Mouse (Mus musculus) kidney, embryonic 16.5 days (tissue): ENCODE results near the gene Elmsan1. TPM values are rescaled to one million over a fixed set of nuclear protein-coding genes. Genes with fewer than 3 reads are reported as not detected.

Source experiments
- ATAC-seq: fragments of 200-750 bp; cut with Nextera tagmentation; 2 replicates; pipeline ENCODE4 v1.8.0; 2017; ENCODE audit warnings: moderate TSS enrichment; ENCODE audit not compliant: low FRiP score, low TSS enrichment
- H3K27ac ChIP-seq: fragments of 300-500 bp; sonication (generic); 2 replicates; pipeline ENCODE4 v1.5.1; 2014; ENCODE audit warnings: low read length
- H3K27me3 ChIP-seq: fragments of 300-500 bp; sonication (generic); 2 replicates; pipeline ENCODE4 v1.6.1; 2014; ENCODE audit warnings: low read length, control low read depth, mixed read lengths; ENCODE audit not compliant: insufficient read depth
- H3K36me3 ChIP-seq: fragments of 300-500 bp; sonication (generic); 2 replicates; pipeline ENCODE4 v1.6.1; 2014; ENCODE audit warnings: low read length, control low read depth, mixed read lengths; ENCODE audit not compliant: insufficient read depth
- H3K4me1 ChIP-seq: fragments of 300-500 bp; sonication (generic); 2 replicates; pipeline ENCODE4 v1.6.1; 2014; ENCODE audit warnings: low read length, control low read depth, mixed read lengths; ENCODE audit not compliant: insufficient read depth
- H3K4me2 ChIP-seq: fragments of 300-500 bp; sonication (generic); replicated peaks from 2 replicates; pipeline ENCODE4 v1.6.1; 2014; ENCODE audit warnings: low read depth, low read length
- H3K4me3 ChIP-seq: fragments of 300-500 bp; sonication (generic); 2 replicates; pipeline ENCODE4 v1.5.1; 2014; ENCODE audit warnings: mild to moderate bottlenecking, low read length
- H3K9ac ChIP-seq: fragments of 300-500 bp; sonication (generic); replicated peaks from 2 replicates; pipeline ENCODE4 v1.6.1; 2014; ENCODE audit warnings: low read length
- H3K9me3 ChIP-seq: fragments of 300-500 bp; sonication (generic); 2 replicates; pipeline ENCODE4 v1.6.1; 2016; ENCODE audit warnings: low read length, control low read depth
- WGBS: fragments of 180-500 bp; shearing (Covaris S2); extraction: QIAGEN DNeasy Blood & Tissue Kit; methylation state at CpG from one replicate; pipeline ENCODE4 v1.1.7; 2014; 5-methylcytosine and 5-hydroxymethylcytosine counted together
- polyA plus RNA-seq: library from polyadenylated mRNA; unstranded; fragments of >200 nt; fragmentation: Nextera tagmentation; extraction: Ambion mirVana; gene quantifications from 2 replicates; pipeline ENCODE4 v1.2.1, GENCODE M21; 2015

Gene Elmsan1
- polyA plus RNA-seq, 1 experiment from 2014 or later = 8.6 TPM

DNA sequence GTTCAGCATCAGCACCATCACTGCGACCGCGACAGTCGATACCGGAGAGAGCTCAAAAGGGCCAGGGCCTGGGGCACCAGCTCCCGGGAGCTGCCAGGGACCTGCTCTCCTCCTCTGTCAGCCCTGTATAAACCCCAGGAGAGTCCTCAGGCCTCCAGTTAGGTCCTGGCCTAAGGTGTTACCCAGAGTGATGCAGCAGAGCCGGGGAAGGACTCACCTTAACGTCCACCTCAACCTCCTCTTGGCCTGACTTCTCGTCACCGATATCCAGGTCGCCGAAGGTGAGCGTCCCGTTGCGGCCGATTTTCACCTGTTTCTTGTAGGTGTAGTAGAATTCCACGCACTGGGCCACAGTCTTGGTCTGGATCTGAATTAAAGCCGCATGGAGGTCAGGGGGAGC is 62.5 kb downstream of the Elmsan1 start:
- Histone ChIP-seq H3K27ac (no peak overlapping the region), H3K9me3 (no peaks in the 10 kb centered on the region), H3K27me3 (no peaks in the 10 kb centered on the region), H3K36me3 (peaks cover 58% of the 10 kb centered on the region), H3K4me2 (no peak overlapping the region), H3K4me3 (no peak overlapping the region), H3K9ac (no peak overlapping the region), H3K4me1 (no peaks in the 10 kb centered on the region)
- WGBS = 92% methylated on average over 18 of the region's 18 CpGs
- no peak for ATAC-seq

DNA sequence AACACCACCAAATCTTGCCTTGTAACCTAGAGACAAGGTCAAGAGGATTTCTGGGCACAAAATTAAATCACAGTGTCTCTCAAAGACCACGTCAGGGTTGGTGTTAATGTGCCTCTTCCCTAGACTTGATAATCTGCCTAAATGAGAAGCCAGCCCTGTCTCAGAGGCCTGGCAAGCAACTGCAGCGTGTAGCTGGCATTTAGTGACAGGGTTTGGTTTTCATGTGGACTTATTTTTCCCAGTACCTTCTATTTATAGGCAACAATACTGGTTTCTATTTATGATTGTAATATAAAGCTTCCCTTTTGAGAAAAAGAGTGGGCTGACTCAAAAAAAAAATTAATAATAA is 63.2 kb downstream of the Elmsan1 start:
- Histone ChIP-seq H3K4me3 (no peak overlapping the region), H3K27ac (no peak overlapping the region), H3K4me1 (no peaks in the 10 kb centered on the region), H3K9me3 (no peaks in the 10 kb centered on the region), H3K4me2 (no peak overlapping the region), H3K27me3 (no peaks in the 10 kb centered on the region), H3K9ac (no peak overlapping the region), H3K36me3 (peaks cover 55% of the 10 kb centered on the region)
- no peak for ATAC-seq
- 82% methylated on average over 2 of the region's 2 CpGs for WGBS

DNA sequence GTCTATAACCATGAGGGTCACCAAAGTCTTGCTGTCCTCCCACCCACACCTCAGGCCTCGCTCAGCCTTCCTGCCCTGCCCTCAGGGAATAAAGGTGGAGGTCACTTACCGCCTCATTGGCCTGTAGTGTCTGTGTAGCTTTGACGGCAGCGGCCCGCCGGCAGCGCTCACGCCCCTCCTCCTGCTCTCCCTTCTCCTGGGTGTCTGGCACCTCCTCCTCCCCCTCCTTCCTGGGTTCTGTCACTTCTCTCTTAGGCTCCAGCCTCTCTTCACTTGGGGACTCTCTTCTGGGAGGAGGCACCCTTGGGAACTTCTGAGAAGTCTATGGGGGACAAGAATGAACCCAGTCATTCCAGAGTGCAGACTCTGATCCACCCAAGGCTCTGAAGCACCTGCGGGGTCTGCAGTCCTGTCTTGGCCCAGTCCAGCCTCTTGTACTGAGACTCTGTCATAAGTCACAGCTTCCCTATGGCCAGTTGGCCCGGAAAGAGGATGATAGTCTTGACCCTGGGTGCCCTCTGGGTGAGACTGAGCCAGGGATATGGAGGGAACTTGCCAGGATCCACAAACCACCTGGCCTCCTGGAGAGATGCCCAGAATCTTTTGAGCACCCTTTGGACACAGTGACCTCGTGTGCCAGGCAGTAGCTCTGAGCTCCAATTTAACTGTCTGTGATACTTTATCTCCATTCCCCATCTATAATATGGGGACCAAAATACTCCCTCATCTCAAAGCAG is 63.7 kb downstream of the Elmsan1 start:
- ATAC-seq = no peak
- Histone ChIP-seq H3K36me3 (peaks cover 50% of the 10 kb centered on the region), H3K4me1 (no peaks in the 10 kb centered on the region), H3K27ac (no peak overlapping the region), H3K4me2 (no peak overlapping the region), H3K9me3 (no peaks in the 10 kb centered on the region), H3K9ac (no peak overlapping the region), H3K27me3 (no peaks in the 10 kb centered on the region), H3K4me3 (no peak overlapping the region)
- WGBS = 45% methylated on average over 11 of the region's 11 CpGs

GRCm38 (mm10) chr12:84153414-84153813 is 65.3 kb downstream of the Elmsan1 start:
- H3K4me2 ChIP-seq = no peak overlapping the region
- no peaks in the 10 kb centered on the region for H3K27me3 ChIP-seq
- no peaks in the 10 kb centered on the region for H3K9me3 ChIP-seq
- ATAC-seq = no peak
- peaks cover 34% of the 10 kb centered on the region for H3K36me3 ChIP-seq
- H3K4me3 ChIP-seq = no peak overlapping the region
- H3K9ac ChIP-seq = no peak overlapping the region
- WGBS = 79% methylated on average over 6 of the region's 6 CpGs
- H3K4me1 ChIP-seq = no peaks in the 10 kb centered on the region
- no peak overlapping the region for H3K27ac ChIP-seq

- no peak overlapping the region for H3K4me2 ChIP-seq
- no peak overlapping the region for H3K9ac ChIP-seq
- H3K36me3 ChIP-seq = peaks cover 32% of the 10 kb centered on the region
- H3K4me3 ChIP-seq = no peak overlapping the region
- H3K27me3 ChIP-seq = no peaks in the 10 kb centered on the region
- no peak overlapping the region for H3K27ac ChIP-seq
- no peaks in the 10 kb centered on the region for H3K9me3 ChIP-seq
- no peak for ATAC-seq
- H3K4me1 ChIP-seq = no peaks in the 10 kb centered on the region
- WGBS = 48% methylated on average over 32 of the region's 32 CpGs
Measured at GRCm38 (mm10) chr12:84152352-84153190, 66.1 kb downstream of the Elmsan1 start.

DNA sequence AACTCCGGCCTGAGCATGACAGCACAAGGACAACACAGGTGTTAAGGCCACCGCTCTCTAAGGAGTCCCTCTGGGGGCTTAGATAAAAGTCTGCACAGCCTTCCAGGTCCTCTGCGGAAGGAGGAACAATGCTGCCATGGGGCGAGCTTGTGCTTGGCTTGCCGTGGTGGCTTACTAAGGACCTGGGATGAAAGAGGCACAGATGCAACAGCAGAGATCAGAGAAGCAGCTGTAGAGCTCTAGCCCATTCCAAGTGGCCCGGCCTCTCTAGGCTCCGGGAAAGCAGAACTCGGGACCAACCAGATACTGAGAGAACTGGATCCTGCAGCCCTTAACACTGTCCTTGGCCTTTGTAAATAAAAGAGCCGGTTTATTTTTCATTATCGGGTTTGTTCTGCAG is 66.8 kb downstream of the Elmsan1 start:
- no peak overlapping the region for H3K27ac ChIP-seq
- 83% methylated on average over 10 of the region's 10 CpGs for WGBS
- peaks cover 32% of the 10 kb centered on the region for H3K36me3 ChIP-seq
- H3K27me3 ChIP-seq = no peaks in the 10 kb centered on the region
- no peak overlapping the region for H3K9ac ChIP-seq
- no peak for ATAC-seq
- no peaks in the 10 kb centered on the region for H3K9me3 ChIP-seq
- no peak overlapping the region for H3K4me2 ChIP-seq
- no peaks in the 10 kb centered on the region for H3K4me1 ChIP-seq
- H3K4me3 ChIP-seq = no peak overlapping the region

DNA sequence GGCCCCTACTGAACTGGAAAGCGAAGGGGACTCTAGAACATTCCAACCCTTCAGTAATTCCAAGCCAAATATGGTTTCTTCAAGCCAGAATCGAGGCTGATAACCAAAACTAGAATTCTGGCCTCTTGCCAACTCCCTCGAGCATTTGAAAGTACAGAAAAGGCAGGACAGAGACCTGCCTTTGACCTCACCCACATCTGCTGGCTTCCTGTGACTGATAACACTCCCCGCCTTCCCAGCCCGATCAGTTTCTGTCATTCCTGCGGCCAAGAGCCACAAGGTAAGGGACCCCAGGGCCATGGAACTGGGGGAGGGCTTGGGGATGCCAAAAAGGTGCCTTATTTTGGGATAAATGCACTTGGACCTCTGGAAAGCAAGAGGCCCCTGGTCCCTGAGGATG is 67.7 kb downstream of the Elmsan1 start:
- Histone ChIP-seq H3K4me1 (no peaks in the 10 kb centered on the region), H3K4me2 (no peak overlapping the region), H3K9me3 (no peaks in the 10 kb centered on the region), H3K27me3 (no peaks in the 10 kb centered on the region), H3K9ac (no peak overlapping the region), H3K4me3 (no peak overlapping the region), H3K27ac (no peak overlapping the region), H3K36me3 (peaks cover 24% of the 10 kb centered on the region)
- WGBS = 48% methylated on average over 6 of the region's 6 CpGs
- no peak for ATAC-seq

- ATAC-seq = no peak
- H3K4me3 ChIP-seq = no peak overlapping the region
- H3K9me3 ChIP-seq = no peaks in the 10 kb centered on the region
- WGBS = 94% methylated on average over 15 of the region's 15 CpGs
- no peaks in the 10 kb centered on the region for H3K27me3 ChIP-seq
- no peak overlapping the region for H3K9ac ChIP-seq
- no peak overlapping the region for H3K4me2 ChIP-seq
- H3K36me3 ChIP-seq = peaks cover 18% of the 10 kb centered on the region
- no peak overlapping the region for H3K27ac ChIP-seq
- H3K4me1 ChIP-seq = no peaks in the 10 kb centered on the region
Measured at GRCm38 (mm10) chr12:84149971-84150370, 68.7 kb downstream of the Elmsan1 start.

GRCm38 (mm10) chr12:84148622-84149012 is 70.1 kb downstream of the Elmsan1 start:
- 16% methylated on average over 10 of the region's 10 CpGs for WGBS
- no peaks in the 10 kb centered on the region for H3K27me3 ChIP-seq
- H3K4me1 ChIP-seq = no peaks in the 10 kb centered on the region
- H3K4me2 ChIP-seq = peak overlapping the region; percentile 92
- H3K27ac ChIP-seq = no peak overlapping the region
- H3K9ac ChIP-seq = peak overlapping the region; percentile 69
- H3K4me3 ChIP-seq = peak overlapping the region; percentile 62
- ATAC-seq = no peak
- no peaks in the 10 kb centered on the region for H3K9me3 ChIP-seq
- H3K36me3 ChIP-seq = peaks cover 13% of the 10 kb centered on the region
